Mouse (Mus musculus): ENCODE data around the gene Gm9857.

The Gm9857 gene

DNA sequence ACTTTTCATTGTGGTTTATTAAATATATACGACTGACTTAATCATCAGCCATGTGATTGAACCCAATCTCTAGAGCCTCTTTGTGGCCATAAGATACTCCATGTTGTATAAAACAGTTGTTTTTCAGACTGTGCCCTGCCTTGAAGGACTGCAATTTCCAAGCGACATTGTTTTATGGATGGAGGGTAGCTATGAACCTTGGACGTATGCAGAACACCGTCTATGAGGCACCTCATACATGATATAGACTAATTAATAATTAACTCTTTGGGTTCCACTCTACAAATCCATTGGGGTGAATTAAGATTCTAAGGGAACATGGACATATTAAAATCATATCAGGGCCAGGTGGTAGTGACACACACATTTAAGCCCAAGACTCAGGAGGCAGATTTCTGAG lies 14.6 kb downstream of the Gm9857 start:
- no peak for DNase-seq (ENCODE audit: low spot score in 2 of 2)

DNA sequence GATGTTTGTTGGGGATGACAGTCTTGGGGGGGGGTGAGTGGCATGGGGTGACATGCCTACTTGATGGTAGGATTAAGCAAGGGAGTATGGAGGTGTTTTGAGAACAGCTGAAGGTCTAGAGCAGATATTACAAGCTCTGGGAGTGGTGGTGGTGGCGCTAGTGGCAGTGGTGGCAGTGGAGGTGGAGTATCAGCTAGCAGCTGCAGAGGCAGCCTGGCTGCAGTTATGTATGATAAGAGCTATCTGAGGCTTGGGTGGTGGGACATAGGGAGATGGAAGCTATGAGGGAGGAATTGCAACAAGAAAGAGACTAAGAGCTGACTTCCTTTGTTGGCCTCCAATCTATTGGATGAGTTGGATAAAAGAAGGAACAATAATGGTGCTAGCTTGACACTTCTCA lies 18.4 kb downstream of the Gm9857 start:
- no peak for DNase-seq (ENCODE audit: low spot score in 2 of 2)

DNA sequence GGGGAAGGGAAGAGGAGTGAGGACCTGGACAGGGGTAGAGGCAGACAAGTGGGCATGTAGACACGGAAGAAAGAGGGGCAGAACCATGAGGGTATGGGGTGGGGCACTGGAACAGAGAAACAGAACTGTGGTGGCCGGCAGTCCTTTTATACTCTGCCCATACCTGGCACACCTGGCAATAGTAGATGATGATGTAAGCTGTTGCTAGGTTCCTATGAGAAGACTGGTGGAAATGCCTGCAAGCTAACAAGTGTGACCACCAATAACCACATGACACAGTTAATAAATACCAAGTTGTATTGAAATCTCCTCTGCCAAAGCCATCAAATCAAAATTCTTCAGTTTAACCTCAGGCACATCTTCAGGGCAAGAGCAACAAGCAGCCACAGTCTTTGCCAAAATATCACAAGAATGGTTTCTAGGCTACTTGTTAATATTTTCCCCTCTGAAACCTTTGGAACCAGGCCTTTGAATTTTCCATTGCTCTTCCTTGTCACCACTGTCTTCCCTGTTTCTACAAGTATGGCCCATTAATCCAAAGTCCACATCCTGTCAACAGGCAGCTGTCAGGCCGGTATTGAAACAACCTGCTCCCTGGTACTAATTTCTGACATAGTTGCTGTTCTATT lies 19.7 kb downstream of the Gm9857 start:
- no peak for DNase-seq (ENCODE audit: low spot score in 2 of 2)

DNA sequence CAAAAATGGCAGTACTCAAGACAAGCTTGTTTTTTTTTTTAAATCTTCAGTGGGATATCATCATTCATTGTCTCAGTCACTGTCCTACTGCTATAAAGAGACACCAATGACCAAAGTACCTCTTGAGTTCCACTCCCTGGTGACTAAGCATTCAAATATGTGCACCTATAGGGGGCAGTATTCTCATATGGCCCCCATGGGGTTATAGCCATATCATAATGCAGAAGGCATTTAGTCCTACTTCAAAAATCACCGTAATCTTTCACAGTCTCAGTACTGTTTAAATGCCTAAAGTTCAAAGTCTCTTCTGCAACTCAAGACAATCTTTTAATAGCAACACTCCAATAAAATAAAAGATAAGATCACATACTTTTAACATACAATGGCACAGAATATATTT lies 21.4 kb downstream of the Gm9857 start:
- DNase-seq (ENCODE audit: low spot score in 2 of 2) = no peak

DNA sequence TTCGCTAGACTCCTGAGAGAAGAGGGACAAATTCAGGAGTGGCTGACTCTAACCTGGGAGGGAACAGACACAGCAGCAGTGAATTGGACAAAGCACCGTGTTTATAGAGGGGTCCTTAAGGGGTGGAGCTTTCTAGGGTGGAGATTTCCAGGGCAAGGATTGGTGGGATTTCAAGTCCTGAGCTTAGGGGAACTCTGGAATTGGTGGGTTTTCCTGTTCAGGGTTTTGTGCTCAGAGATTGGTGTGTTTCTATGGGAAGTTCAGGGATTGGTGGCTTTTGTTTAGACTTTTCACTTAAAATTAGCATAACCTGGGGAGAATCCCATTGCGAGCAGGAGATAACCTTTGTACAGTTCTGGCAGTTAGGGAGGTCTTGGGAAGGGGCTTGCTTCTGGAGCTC lies 22.3 kb downstream of the Gm9857 start:
- no peak for DNase-seq (ENCODE audit: low spot score in 2 of 2)

DNA sequence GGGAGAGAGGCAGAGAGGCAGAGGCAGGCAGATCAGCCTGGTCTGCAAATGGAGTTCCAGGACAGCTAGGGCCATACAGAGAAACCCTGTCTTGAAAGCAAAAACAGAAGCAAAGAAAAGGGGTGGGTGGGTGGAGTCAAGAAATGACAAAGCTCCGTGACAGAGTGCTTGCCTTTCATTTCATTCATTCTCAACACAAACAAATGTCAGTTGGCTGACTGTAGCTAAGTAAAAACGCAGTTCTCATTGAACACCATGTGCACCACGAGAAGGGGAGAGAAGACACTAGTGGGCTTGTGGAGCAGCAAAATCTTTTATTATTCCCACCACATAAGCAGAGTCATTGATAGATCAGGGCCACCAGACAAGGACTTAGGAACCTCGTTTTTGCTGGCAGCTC lies 23.4 kb downstream of the Gm9857 start:
- no peak for DNase-seq (ENCODE audit: low spot score in 2 of 2)

DNA sequence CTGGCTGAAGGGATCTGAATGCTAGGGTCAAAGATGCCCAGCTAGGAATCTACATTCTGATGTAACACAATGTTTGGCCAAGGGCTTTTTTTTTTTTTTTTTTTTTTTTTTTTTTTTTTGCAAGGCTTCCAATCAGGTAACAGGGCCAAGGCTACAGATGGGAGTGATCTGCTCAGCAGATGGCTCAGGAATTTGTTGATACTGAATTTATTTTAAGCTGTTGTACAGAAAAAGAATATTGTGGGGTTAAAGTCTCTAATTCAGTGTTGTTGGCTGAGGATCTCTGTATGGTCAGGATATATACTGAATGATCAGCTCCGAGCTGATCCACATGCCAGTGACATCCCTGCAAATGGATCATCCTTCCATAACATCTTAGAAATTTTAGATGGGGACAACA lies 24.2 kb downstream of the Gm9857 start:
- DNase-seq (ENCODE audit: low spot score in 2 of 2) = no peak

DNA sequence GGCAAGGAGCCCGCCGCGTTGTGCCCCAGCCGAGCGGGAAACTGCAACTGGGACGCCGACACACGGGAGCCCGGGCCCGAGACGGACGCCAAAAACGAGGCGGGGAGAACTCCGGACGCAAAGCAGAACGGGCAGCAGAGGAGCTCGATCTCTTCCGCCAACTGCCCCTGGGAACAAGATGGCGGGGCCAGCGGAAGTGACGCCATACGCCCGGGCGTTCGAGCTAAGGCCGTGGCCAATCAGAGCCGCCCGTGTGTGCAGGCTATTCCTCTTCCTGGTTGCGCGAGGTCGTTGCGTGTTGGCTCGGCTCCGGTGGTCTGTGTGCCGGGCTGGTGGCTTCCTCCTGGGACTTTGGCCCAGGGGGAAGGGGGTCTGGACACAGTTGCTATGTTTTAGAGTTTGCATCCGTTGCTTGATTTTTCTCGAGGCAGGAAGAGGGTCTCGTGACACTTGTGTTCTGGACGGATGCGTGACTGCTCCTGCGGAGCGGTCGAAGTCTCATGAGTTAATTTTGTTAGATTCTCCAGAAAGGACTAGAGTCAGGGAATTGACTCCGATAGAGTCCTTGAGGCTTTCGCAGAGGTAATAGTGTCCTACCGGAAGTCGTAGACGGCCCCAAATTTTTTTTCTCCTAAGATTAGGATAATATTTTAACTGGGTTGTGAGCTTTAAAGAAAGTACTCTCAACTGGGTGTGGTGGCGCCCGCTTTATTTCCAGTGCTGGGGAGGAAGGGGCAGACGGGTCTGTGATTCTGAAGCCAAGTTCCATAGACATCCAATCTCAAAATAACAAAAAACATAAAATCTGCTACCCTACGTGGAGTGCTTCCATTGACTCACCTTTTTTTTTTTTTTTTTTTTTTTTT lies 28.5 kb downstream of the Gm9857 start, which contains the start of gene Prpf38b:
Prpf38b (minus strand) TSS at position 180 of the 866 bp plus-strand sequence.
- peak; percentile 93 to 96 for DNase-seq (ENCODE audit: low spot score in 2 of 2)

DNA sequence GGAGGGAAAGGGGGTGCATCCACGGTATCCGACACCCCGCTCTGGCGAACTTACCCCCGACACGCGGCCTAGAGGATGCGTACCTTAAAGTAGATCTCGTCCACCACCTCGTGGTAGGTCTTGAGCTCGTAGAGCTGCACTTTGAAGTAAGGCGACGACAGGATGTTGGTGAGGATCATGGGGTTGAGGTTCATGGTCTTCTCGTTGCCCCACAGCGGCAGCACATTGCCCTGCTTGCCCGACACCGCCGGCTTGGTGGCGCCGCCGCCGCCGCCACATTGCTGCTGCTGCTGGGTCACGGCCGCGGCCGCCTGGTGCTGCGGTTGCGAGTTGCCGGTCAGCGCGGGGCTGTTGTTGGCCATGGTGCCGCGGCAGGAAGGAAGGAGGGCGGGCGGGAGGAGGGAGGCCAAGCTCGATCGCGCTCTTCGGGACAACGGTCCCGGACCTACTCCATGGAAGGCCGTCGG lies 29.1 kb downstream of the Gm9857 start:
- DNase-seq (ENCODE audit: low spot score in 2 of 2) = peak; percentile 56 to 68

DNA sequence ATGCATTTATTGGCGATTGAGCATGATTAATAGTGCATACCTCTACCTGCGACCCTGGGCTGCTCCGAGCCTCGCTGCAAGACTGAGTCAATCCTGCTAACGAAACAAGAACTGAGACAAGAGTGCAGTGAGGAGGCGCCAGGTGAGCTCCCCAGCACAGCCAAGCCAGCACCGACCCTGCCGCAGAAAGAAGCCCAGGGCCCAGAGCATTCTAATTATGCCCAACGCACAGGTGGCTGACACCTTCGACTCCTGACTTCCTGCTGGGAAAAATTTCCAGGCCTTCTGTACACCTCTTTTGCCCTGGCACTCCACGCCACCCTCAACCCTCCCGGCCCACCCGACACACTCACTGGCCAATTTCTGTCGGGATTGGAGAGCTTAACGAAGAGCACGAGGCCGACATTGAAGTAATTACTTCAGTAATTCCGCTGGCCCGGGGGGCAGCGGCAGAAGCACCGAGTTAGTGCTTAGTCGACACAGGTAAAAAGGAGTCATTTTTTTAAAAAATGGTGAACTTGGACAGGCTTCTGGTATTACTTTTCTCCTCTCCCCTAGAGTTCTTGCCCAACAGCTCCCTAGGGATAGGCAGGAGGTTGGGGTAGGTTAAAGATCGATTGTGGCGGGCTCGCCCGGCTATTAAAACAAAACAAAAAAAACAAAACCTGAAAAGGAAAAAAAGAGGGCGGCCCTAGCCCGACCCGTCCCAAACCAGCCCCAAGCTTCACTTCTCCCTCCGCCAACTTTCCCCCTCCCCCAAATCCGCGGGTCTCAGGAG lies 29.8 kb downstream of the Gm9857 start:
- no peak for DNase-seq (ENCODE audit: low spot score in 2 of 2)

DNA sequence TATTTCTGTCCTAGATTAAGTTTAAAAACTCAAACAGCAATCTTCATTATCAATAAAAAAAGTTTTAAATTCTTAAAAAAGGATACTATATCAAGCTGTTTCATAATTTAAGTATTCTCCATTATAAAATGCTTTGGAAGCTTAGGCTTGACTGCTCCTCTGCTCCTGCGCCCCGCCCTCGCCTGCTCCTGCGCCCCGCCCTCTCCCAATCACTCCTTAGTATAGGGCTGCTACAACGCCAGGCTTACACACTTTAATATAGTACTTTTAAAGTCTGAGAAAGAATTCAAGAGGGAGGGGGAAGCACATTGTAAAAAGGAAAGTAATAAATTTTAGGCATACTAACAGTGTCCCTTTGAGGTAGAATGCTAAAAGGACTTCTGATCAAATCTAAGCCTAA lies 37.3 kb downstream of the Gm9857 start:
- no peak for DNase-seq (ENCODE audit: low spot score in 2 of 2)

DNA sequence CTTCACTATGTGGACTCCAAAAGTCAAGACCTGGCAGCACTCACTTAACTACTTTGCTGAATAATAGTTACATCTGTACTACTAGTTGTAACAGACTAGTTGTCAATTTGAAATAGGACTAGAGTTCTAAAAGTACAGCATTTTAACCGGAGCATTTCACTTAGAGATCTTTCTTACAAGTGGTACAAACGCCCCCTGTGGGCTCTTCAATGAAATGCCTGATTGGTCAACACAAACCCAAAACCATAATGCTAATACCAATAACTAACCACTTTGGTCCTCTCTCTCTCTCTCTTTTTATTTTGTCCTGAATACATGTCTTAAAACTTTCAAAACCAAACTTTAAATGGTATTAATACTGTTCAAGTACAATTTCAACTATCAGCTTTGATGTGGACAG lies 38.2 kb downstream of the Gm9857 start:
- no peak for DNase-seq (ENCODE audit: low spot score in 2 of 2)

DNA sequence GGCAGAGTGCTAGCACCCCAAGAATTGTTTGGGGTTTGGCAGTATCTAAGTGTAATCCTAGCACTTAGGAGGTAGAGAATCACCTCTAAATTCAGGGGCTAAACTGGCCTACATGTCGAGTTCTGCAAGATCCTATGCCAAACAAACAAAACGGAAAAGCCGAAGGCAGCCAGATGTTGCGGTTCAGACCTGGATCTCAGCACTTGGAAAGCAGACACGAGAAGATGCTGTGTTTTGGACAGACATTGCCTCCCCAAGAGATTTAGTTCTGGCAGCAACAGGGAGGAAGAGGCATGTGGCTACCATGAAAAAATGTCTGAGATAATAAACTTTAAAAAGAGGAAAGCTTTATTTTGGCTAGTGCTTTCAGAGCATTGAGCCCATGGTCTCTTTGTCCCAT lies 39.6 kb downstream of the Gm9857 start:
- no peak for DNase-seq (ENCODE audit: low spot score in 2 of 2)

DNA sequence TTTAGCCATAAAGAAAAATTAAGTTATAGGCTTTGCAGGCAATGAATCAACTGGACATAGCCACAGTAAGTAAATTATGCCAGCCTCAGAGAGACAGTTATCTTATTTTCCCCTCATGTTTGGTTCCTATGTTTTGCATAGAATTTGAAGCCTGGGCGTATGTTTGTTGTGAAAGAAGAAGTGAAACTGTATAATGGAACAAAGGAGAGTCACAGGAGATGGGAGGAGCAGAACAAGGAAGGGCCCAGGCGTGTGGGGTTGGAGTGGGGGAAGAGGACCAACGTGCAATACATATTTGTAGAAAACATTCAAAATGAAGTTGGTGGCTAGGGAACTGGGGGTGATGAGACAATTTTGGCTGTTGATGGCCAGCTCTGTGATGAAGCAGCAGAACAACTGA lies 40.1 kb downstream of the Gm9857 start:
- no peak for DNase-seq (ENCODE audit: low spot score in 2 of 2)

DNA sequence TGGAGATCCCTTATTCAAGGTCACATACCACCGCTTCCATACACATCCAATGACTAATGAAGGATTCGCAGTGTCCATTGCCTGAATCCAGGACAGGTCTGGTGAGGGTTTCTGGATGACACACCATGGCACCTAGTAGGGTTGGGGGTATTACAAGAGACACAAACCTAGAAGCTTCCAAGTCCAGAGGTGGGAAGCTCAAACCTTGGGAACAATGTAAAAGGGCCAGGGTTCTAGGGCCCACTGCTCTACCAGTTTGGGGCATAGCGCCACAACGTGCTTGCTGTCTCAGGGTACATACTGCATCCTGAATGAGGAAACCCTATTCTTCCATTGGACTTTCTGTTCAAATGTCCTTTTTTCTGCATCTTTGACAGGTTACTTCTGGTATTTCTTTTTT lies 41.6 kb downstream of the Gm9857 start:
- no peak for DNase-seq (ENCODE audit: low spot score in 2 of 2)

DNA sequence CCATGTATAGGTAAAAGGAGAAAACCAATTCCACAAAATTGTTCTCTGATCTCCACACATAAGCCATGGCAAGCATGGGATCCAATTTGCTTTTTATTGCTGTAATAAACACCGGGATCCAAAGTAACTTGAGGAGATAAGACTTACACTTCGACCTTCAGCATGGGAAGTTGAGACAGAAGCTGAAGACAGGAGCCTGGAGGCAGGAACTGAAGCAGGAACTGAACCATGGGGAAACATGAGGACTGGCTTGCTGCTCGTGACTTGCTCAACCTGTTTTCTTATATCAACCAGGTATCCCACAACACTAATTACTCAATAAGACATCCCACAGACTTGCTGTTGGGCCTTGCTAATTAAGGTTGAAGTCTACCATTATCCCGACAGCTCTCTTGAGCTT lies 47.3 kb downstream of the Gm9857 start:
- no peak for DNase-seq (ENCODE audit: low spot score in 2 of 2)

DNA sequence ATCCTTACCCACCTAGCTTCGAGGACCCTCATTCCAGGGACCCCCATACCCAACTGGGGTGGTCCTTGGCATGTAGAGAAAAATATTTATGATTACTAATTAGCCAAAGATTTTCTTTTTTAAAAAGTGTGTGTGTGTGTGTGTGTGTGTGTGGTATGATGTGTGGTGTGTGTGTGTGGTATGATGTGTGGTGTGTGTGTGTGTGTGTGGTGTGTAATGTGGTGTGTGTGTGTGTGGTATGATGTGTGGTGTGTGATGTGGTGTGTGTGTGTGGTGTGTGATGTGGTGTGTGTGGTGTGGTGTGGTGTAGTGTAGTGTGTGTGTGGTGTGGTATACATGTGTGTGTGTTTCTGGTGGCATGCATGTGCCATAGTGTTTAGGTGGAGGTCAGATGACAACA lies 48.2 kb downstream of the Gm9857 start:
- DNase-seq (ENCODE audit: low spot score in 2 of 2) = no peak
